Mouse (Mus musculus) erythroblast, embryonic 14.5 days (primary cell): ENCODE measurements around the gene Cacnb2.

ENCODE experiments used
- GATA1 ChIP-seq: IDR thresholded peaks from 2 replicates; pipeline ENCODE4 v1.6.1; 2012; ENCODE audit warnings: low read length, inconsistent platforms, mixed read lengths
- TAL1 ChIP-seq: IDR thresholded peaks from 3 replicates; pipeline ENCODE4 v1.6.1; 2012; ENCODE audit warnings: low read length, inconsistent platforms, mixed read lengths

GRCm38 (mm10) chr2:14929866-14930265 lies 327.0 kb downstream of the Cacnb2 start:
- TF ChIP-seq TAL1 (no peak), GATA1 (no peak)
